Mouse (Mus musculus) lung, adult 2 months (tissue): ENCODE measurements at regions not wholly inside any gene's neighbourhood (a gene's known extent, or its start where the extent isn't known, plus 50 kb on each side); places are given as distances from the start of the nearest gene placed in this dataset.
A peak's percentile ranks its signal among the peaks of the same experiment; 100 is the strongest.

Experiments
- CTCF ChIP-seq: fragments of 200-500 bp; IDR thresholded peaks from 2 replicates; pipeline ENCODE4 v1.5.1; 2011; ENCODE audit warnings: mild to moderate bottlenecking, low read length, control low read depth; ENCODE audit not compliant: insufficient read depth
- POLR2A ChIP-seq: fragments of 200-500 bp; IDR thresholded peaks from 2 replicates; pipeline ENCODE4 v1.6.1; 2011; ENCODE audit warnings: low read depth, mild to moderate bottlenecking, control low read depth, low read length, borderline replicate concordance; ENCODE audit errors: extremely low read depth

GRCm38 (mm10) chr9:97214806-97215205, 103.8 kb upstream of the Slc25a36 start:
- TF ChIP-seq CTCF (0 out of 2 replicates have a peak, but pooled peaks have one; percentile 2), POLR2A (no peak)
